Mouse (Mus musculus): ENCODE data around the gene Cpne7. TPM values are rescaled to one million over a fixed set of nuclear protein-coding genes. Genes with fewer than 3 reads are reported as not detected.
"Not testable (repeated sequence)": the region's sequence is repeated elsewhere in the genome, so short reads cannot be mapped to it uniquely, and the experiment has no call there.

Gene Cpne7
- polyA plus RNA-seq, 2 experiments = 0.50 to 3.0 TPM

DNA sequence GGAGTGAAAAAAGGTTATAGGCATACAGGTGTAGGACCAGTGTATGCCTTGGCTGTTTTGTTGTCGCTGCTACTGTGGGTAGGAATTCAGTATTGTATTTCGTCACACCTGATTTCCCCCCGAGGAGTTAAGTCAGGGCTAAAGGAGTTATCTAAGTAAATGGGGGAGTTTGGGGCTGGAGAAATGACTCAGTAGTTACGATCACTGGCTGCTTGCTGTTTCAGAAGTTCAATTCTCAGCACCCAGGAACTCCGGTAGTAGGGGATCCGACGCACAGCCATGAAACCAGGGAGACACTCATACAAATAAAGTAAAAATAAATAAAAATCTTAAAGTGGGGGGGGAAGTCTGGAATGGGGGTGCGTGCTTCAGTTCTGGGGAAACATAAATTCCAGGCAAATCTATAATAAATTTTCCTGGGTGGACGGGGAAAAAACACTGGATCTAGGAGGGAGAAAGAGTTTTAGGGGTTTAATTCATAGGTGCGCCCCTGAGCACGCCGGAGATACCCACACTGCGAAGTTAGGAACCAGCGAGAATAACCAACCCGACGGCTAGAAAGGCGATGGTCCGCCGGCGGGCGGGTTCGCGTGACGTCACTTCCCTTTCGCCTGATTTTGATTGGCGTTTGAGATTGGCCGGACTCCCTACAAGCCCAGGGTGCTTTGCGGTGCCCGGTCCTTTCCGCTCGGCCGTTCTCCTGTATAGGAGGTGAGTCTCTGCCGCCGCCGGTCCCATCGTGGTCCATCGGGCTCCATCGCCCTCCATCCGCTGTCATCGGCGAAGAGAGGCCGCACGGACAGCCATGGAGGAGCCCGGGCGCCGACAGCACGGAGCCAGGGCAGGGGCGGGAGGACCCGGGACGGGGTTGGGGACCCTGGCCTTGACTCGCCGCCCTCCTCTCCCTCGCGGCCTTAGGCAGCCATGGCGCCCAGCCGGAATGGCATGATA lies 15.2 kb upstream of the Cpne7 start, which contains the start of gene Rpl13:
Rpl13 (plus strand) TSS at position 616 of the 951 bp plus-strand sequence.
- no peaks in the 10 kb centered on the region for H3K27me3 ChIP-seq (ENCODE audit: control insufficient read depth, insufficient read depth, low read length)
- WGBS = 2% methylated on average over 43 of the region's 56 CpGs
- H3K4me2 ChIP-seq (replicated peaks; ENCODE audit: low read depth, low read length, severe bottlenecking) = peak within 1 kb of the TSS; percentile 93
- no peaks in the 10 kb centered on the region for H3K9me3 ChIP-seq (ENCODE audit: control insufficient read depth, low read length)
- ATAC-seq (ENCODE audit: low FRiP score, low read depth) (peak; percentile 94), DNase-seq (ENCODE audit: low spot score) (peak; percentile 98)
- peaks cover 12% of the 10 kb centered on the region; the same call in 1 of the 2 replicates for H3K4me1 ChIP-seq (ENCODE audit: control insufficient read depth, insufficient read depth, low read length)
- H3K36me3 ChIP-seq (ENCODE audit: control insufficient read depth, insufficient read depth, low read length) = peaks cover 46% of the 10 kb centered on the region
- peak within 1 kb of the TSS; percentile 92 for H3K27ac ChIP-seq (replicated peaks; ENCODE audit: low read depth, low read length)
- peak; percentile 95 for TF ChIP-seq POLR2A (IDR thresholded peaks at IDR 0.05; ENCODE audit: borderline replicate concordance, extremely low read depth, insufficient read depth, insufficient read length)
- H3K9ac ChIP-seq (ENCODE audit: low read depth, low read length, severe bottlenecking) = peak within 1 kb of the TSS; percentile 93
- peak within 1 kb of the TSS; percentile 79 for H3K4me3 ChIP-seq (replicated peaks; ENCODE audit: low read length)

GRCm38 (mm10) chr8:123102855-123103254 lies 14.3 kb upstream of the Cpne7 start:
- Histone ChIP-seq H3K4me3 (replicated peaks; ENCODE audit: low read length) (peak overlapping the region; percentile 79), H3K9ac (ENCODE audit: low read depth, low read length, severe bottlenecking) (peak overlapping the region; percentile 93), H3K27ac (replicated peaks; ENCODE audit: low read depth, low read length) (peak overlapping the region; percentile 92), H3K4me2 (replicated peaks; ENCODE audit: low read depth, low read length, severe bottlenecking) (peak overlapping the region; percentile 93), H3K4me1 (ENCODE audit: control insufficient read depth, insufficient read depth, low read length) (peaks cover 12% of the 10 kb centered on the region; the same call in 1 of the 2 replicates), H3K36me3 (ENCODE audit: control insufficient read depth, insufficient read depth, low read length) (peaks cover 38% of the 10 kb centered on the region)
- WGBS = under 1% methylated on average over 14 of the region's 26 CpGs
- DNase-seq (ENCODE audit: low spot score); ATAC-seq (ENCODE audit: low FRiP score, low read depth); H3K27me3 ChIP-seq (ENCODE audit: control insufficient read depth, insufficient read depth, low read length); H3K9me3 ChIP-seq (ENCODE audit: control insufficient read depth, low read length): not testable (repeated sequence)

- DNase-seq (ENCODE audit: low spot score) (no peak), ATAC-seq (ENCODE audit: low FRiP score, low read depth) (no peak)
- no peak for TF ChIP-seq POLR2A (IDR thresholded peaks at IDR 0.05; ENCODE audit: borderline replicate concordance, extremely low read depth, insufficient read depth, insufficient read length)
- peaks cover 34% of the 10 kb centered on the region for H3K36me3 ChIP-seq (ENCODE audit: control insufficient read depth, insufficient read depth, low read length)
- no peaks in the 10 kb centered on the region for H3K27me3 ChIP-seq (ENCODE audit: control insufficient read depth, insufficient read depth, low read length)
- no peaks in the 10 kb centered on the region for H3K9me3 ChIP-seq (ENCODE audit: control insufficient read depth, low read length)
- H3K4me3 ChIP-seq (replicated peaks; ENCODE audit: low read length) = peak overlapping the region; percentile 79
- H3K4me1 ChIP-seq (ENCODE audit: control insufficient read depth, insufficient read depth, low read length) = peaks cover 12% of the 10 kb centered on the region; the same call in 1 of the 2 replicates
- peak overlapping the region; percentile 93 for H3K9ac ChIP-seq (ENCODE audit: low read depth, low read length, severe bottlenecking)
- peak overlapping the region; percentile 93 for H3K4me2 ChIP-seq (replicated peaks; ENCODE audit: low read depth, low read length, severe bottlenecking)
- WGBS = 22% methylated on average over 14 of the region's 15 CpGs
- peak overlapping the region; percentile 92 for H3K27ac ChIP-seq (replicated peaks; ENCODE audit: low read depth, low read length)
These were observed 13.9 kb upstream of the Cpne7 start for GRCm38 (mm10) chr8:123103285-123103684.

DNA sequence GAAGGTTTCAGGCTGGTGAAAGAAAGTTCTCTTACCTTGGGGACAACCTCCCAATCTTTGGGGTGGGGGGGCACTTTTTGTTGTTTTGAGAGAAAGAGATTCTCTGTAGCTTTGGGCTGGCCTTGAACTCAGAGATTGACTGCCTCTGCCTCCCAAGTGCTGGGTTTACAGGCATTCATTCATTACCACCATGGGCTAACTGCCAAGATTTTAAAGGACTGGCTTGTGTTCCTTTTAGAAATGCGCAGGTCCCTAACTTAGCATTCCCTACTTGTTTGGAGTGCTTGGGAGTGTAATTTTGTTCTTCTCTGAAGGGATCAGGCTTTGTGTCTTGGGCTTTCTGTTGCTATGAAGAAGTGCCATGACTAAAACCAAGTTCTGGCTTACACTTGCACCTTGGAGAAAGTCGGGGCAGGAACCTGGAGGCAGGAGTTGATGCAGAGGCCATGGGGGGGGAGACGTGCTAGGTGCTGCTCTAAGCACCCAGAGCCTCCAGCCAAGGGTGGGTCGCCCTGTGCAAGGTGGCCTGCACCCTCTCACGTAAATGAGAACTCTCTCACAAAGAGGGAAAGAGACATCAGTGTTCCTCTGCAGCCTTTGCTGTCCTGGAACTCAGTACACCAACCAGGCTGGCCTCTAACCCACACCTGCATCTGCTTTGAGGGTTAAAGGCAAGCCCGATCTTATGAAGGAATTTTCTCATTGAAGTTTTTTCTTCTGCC lies 13.0 kb upstream of the Cpne7 start:
- TF ChIP-seq POLR2A (IDR thresholded peaks at IDR 0.05; ENCODE audit: borderline replicate concordance, extremely low read depth, insufficient read depth, insufficient read length) = no peak
- H3K27me3 ChIP-seq (ENCODE audit: control insufficient read depth, insufficient read depth, low read length) = no peaks in the 10 kb centered on the region
- H3K36me3 ChIP-seq (ENCODE audit: control insufficient read depth, insufficient read depth, low read length) = peaks cover 31% of the 10 kb centered on the region
- 0 out of 2 replicates have a peak overlapping the region, but pooled peaks have one; percentile 20 for H3K27ac ChIP-seq (replicated peaks; ENCODE audit: low read depth, low read length)
- WGBS = 82% methylated on average over 6 of the region's 6 CpGs
- H3K4me2 ChIP-seq (replicated peaks; ENCODE audit: low read depth, low read length, severe bottlenecking) = peak overlapping the region; percentile 93
- no peaks in the 10 kb centered on the region for H3K9me3 ChIP-seq (ENCODE audit: control insufficient read depth, low read length)
- ATAC-seq (ENCODE audit: low FRiP score, low read depth) (no peak), DNase-seq (ENCODE audit: low spot score) (peak; percentile 42)
- peak overlapping the region; percentile 79; the same call in 1 of the 2 replicates for H3K4me3 ChIP-seq (replicated peaks; ENCODE audit: low read length)
- H3K4me1 ChIP-seq (ENCODE audit: control insufficient read depth, insufficient read depth, low read length) = peaks cover 12% of the 10 kb centered on the region; the same call in 1 of the 2 replicates
- H3K9ac ChIP-seq (ENCODE audit: low read depth, low read length, severe bottlenecking) = peak overlapping the region; percentile 93; the same call in 1 of the 2 replicates

Measured in limb, embryonic 14.5 days (tissue).